Mouse (Mus musculus): Measurements from ENCODE around the gene Gm21820. TPM values are rescaled to one million over a fixed set of nuclear protein-coding genes. Genes with fewer than 3 reads are reported as not detected.
"Not testable (repeated sequence)": the region's sequence is repeated elsewhere in the genome, so short reads cannot be mapped to it uniquely, and the experiment has no call there.

Gm21820 gene
- polyA plus RNA-seq (2017; shearing (Covaris generic)) = not detected

GRCm38 (mm10) chrY:5249341-5249740 is at the start of gene Gm21820:
TSS of gene Gm21820 (minus strand) at chrY:5249441.
- ATAC-seq = not testable (repeated sequence)

Other genes starting within 250 kb of the Gm21820 start
- gene Gm20918, start 205.5 kb downstream of the Gm21820 start, polyA plus RNA-seq (2017; shearing (Covaris generic)) = not detected

Data from activated CD4-positive, CD25-positive, alpha-beta regulatory T cell, adult 4 months (primary cell).